Mouse (Mus musculus) spleen, adult 2 months (tissue): ENCODE results near the gene Sspo. TPM values are rescaled to one million over a fixed set of nuclear protein-coding genes. Genes with fewer than 3 reads are reported as not detected.

Experiments used
- DNase-seq, 2 experiments: peaks; one replicate each; pipeline versions ENCODE4 v3.0.0 to v3.0.0-alpha.2; 2012 to 2021; ENCODE audit warnings: low spot score in 2 of 2, low read depth in 1 of 2
- H3K27ac ChIP-seq: fragments of 200-500 bp; 2 replicates; pipeline ENCODE4 v1.5.1; 2012; ENCODE audit warnings: low read length, inconsistent platforms; ENCODE audit not compliant: insufficient read depth
- H3K27me3 ChIP-seq: fragments of 200-500 bp; 2 replicates; pipeline ENCODE4 v1.6.1; 2012; ENCODE audit warnings: mild to moderate bottlenecking, moderate library complexity, low read length, inconsistent platforms; ENCODE audit not compliant: control insufficient read depth, insufficient read depth
- H3K36me3 ChIP-seq: fragments of 200-500 bp; 2 replicates; pipeline ENCODE4 v1.6.1; 2012; ENCODE audit warnings: mild to moderate bottlenecking, low read length, inconsistent platforms; ENCODE audit not compliant: control insufficient read depth, insufficient read depth
- H3K4me1 ChIP-seq: fragments of 200-500 bp; 2 replicates; pipeline ENCODE4 v1.6.1; 2011; ENCODE audit warnings: inconsistent platforms; ENCODE audit not compliant: control insufficient read depth, insufficient read depth, insufficient read length
- H3K4me3 ChIP-seq: fragments of 200-500 bp; 2 replicates; pipeline ENCODE4 v1.5.1; 2011; ENCODE audit warnings: mild to moderate bottlenecking, inconsistent platforms; ENCODE audit not compliant: insufficient read depth, insufficient read length; ENCODE audit errors: extremely low read depth
- CTCF ChIP-seq: fragments of 200-500 bp; IDR thresholded peaks from 2 replicates; pipeline ENCODE4 v1.5.1; 2011; ENCODE audit warnings: mild to moderate bottlenecking, inconsistent platforms; ENCODE audit not compliant: insufficient read depth, insufficient read length, insufficient replicate concordance; ENCODE audit errors: extremely low read depth
- POLR2A ChIP-seq: fragments of 200-500 bp; IDR thresholded peaks from 2 replicates; pipeline ENCODE4 v1.6.1; 2011; ENCODE audit warnings: low read depth, low read length, inconsistent platforms
- WGBS: fragments of 180-500 bp; shearing (Covaris S2); methylation state at CpG from one replicate; pipeline ENCODE4 v1.1.7; 2018; 5-methylcytosine and 5-hydroxymethylcytosine counted together
- polyA plus RNA-seq: library from polyadenylated mRNA; depleted of rRNA; stranded (reverse); fragments of >200 nt; gene quantifications from 2 replicates; pipeline ENCODE4 v1.2.3, GENCODE M21; 2012; rRNA removed

Sspo gene
- polyA plus RNA-seq, 1 experiment = 2.9 TPM

- H3K4me3 ChIP-seq = no peak overlapping the region
- WGBS = 79% methylated on average over 4 of the region's 4 CpGs
- no peaks in the 10 kb centered on the region for H3K4me1 ChIP-seq
- no peaks in the 10 kb centered on the region for H3K27me3 ChIP-seq
- H3K36me3 ChIP-seq = no peaks in the 10 kb centered on the region
- TF ChIP-seq POLR2A (no peak), CTCF (no peak)
- H3K27ac ChIP-seq = no peak overlapping the region
- DNase-seq = no peak
Observed at GRCm38 (mm10) chr6:48546858-48547257, 98.8 kb downstream of the Sspo start.

GRCm38 (mm10) chr6:48548314-48548713 is 100.3 kb downstream of the Sspo start:
- Histone ChIP-seq H3K4me1 (no peaks in the 10 kb centered on the region), H3K36me3 (no peaks in the 10 kb centered on the region), H3K4me3 (no peak overlapping the region), H3K27ac (no peak overlapping the region), H3K27me3 (no peaks in the 10 kb centered on the region)
- 90% methylated on average over 6 of the region's 6 CpGs for WGBS
- TF ChIP-seq CTCF (no peak), POLR2A (no peak)
- DNase-seq = no peak

Other genes starting within 250 kb of the Sspo start
- gene Krba1, start 52.6 kb upstream of the Sspo start, polyA plus RNA-seq = 10.6 and 13.8 TPM in 2 replicates
- 14.9 and 16.1 TPM in 2 replicates for gene Zfp467, start 2.4 kb upstream of the Sspo start, polyA plus RNA-seq
- gene Atp6v0e2, start 89.4 kb downstream of the Sspo start, polyA plus RNA-seq = 1.7 and 1.8 TPM in 2 replicates
- 22.9 and 38.8 TPM in 2 replicates for gene Lrrc61, start 106.6 kb downstream of the Sspo start, polyA plus RNA-seq
- 44.3 and 45.5 TPM in 2 replicates for gene Rarres2, start 124.6 kb downstream of the Sspo start, polyA plus RNA-seq
- gene Gm45021, start 141.4 kb downstream of the Sspo start, polyA plus RNA-seq = not detected in 2 replicates
- gene Repin1, start 145.7 kb downstream of the Sspo start, polyA plus RNA-seq = 12.4 and 15.8 TPM in 2 replicates
- not detected in 2 replicates for gene Gm44965, start 145.7 kb downstream of the Sspo start, polyA plus RNA-seq
- gene Zfp775, start 153.8 kb downstream of the Sspo start, polyA plus RNA-seq = 3.6 and 5.3 TPM in 2 replicates
- gene AI854703, start 178.5 kb downstream of the Sspo start, polyA plus RNA-seq = 0.70 and 0.77 TPM in 2 replicates
- gene Gimap8, start 199.0 kb downstream of the Sspo start, polyA plus RNA-seq = 20.1 and 22.2 TPM in 2 replicates
- 9.9 and 10.4 TPM in 2 replicates for gene Gimap9, start 227.9 kb downstream of the Sspo start, polyA plus RNA-seq
- 66.3 and 73.5 TPM in 2 replicates for gene Gimap4, start 236.3 kb downstream of the Sspo start, polyA plus RNA-seq